Mouse (Mus musculus) hindbrain, embryonic 12.5 days (tissue): ENCODE results near the gene Smoc2. TPM values are rescaled to one million over a fixed set of nuclear protein-coding genes. Genes with fewer than 3 reads are reported as not detected.

Source experiments
- ATAC-seq: fragments of 200-750 bp; cut with Nextera tagmentation; 2 replicates; pipeline ENCODE4 v1.8.0; 2017; ENCODE audit warnings: moderate TSS enrichment; ENCODE audit not compliant: low FRiP score
- H3K27ac ChIP-seq: fragments of 300-500 bp; sonication (generic); 2 replicates; pipeline ENCODE4 v1.5.1; 2016; ENCODE audit warnings: mild to moderate bottlenecking
- H3K27me3 ChIP-seq: fragments of 300-500 bp; sonication (generic); 2 replicates; pipeline ENCODE4 v1.6.1; 2016; ENCODE audit warnings: mild to moderate bottlenecking
- H3K36me3 ChIP-seq: fragments of 300-500 bp; sonication (generic); 2 replicates; pipeline ENCODE4 v1.6.1; 2016; ENCODE audit warnings: mild to moderate bottlenecking
- H3K4me1 ChIP-seq: fragments of 300-500 bp; sonication (generic); 2 replicates; pipeline ENCODE4 v1.6.1; 2016
- H3K4me2 ChIP-seq: fragments of 300-500 bp; sonication (generic); replicated peaks from 2 replicates; pipeline ENCODE4 v1.6.1; 2016; ENCODE audit warnings: mild to moderate bottlenecking
- H3K4me3 ChIP-seq: fragments of 300-500 bp; sonication (generic); 2 replicates; pipeline ENCODE4 v1.5.1; 2016; ENCODE audit warnings: mild to moderate bottlenecking
- H3K9ac ChIP-seq: fragments of 300-500 bp; sonication (generic); 2 replicates; pipeline ENCODE4 v1.6.1; 2016; ENCODE audit warnings: mild to moderate bottlenecking, moderate library complexity
- H3K9me3 ChIP-seq: fragments of 300-500 bp; sonication (generic); replicated peaks from 2 replicates; pipeline ENCODE4 v1.6.1; 2016; ENCODE audit warnings: mild to moderate bottlenecking
- WGBS: fragments of 180-500 bp; shearing (Covaris S2); methylation state at CpG from one replicate; pipeline ENCODE4 v1.1.7; 2016; 5-methylcytosine and 5-hydroxymethylcytosine counted together
- polyA plus RNA-seq: library from polyadenylated mRNA; unstranded; fragments of >200 nt; fragmentation: Nextera tagmentation; extraction: Ambion mirVana; gene quantifications from 2 replicates; pipeline ENCODE4 v1.2.1, GENCODE M21; 2016

The Smoc2 gene
- polyA plus RNA-seq, 1 experiment from 2014 or later: 59.2 TPM

DNA sequence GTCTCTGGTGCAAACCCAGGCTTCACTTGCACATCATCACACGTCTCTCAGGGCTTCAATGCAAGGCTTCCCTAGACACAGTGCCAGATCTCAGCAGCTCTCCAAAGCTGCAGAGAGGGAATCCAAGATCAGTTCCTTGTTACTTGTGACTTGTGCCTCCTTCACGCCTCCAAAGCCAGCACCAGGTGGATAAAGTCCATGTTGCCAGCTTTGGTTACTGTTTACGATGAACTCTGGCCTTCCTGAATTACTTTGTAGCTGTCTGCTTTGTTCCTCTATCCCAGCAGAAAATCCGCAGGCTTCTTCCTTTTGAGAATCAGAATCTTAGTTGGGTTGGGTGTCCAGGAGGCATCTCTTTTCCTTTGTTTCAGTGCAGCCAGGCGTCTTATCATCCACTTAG lies 14.3 kb downstream of the Smoc2 start:
- no peaks in the 10 kb centered on the region for H3K27me3 ChIP-seq
- no peak overlapping the region for H3K4me3 ChIP-seq
- ATAC-seq: no peak
- H3K9me3 ChIP-seq: no peaks in the 10 kb centered on the region
- WGBS: 77% methylated on average over 5 of the region's 5 CpGs
- no peaks in the 10 kb centered on the region for H3K4me1 ChIP-seq
- H3K27ac ChIP-seq: no peak overlapping the region
- no peak overlapping the region for H3K4me2 ChIP-seq
- no peak overlapping the region for H3K9ac ChIP-seq
- no peaks in the 10 kb centered on the region for H3K36me3 ChIP-seq

DNA sequence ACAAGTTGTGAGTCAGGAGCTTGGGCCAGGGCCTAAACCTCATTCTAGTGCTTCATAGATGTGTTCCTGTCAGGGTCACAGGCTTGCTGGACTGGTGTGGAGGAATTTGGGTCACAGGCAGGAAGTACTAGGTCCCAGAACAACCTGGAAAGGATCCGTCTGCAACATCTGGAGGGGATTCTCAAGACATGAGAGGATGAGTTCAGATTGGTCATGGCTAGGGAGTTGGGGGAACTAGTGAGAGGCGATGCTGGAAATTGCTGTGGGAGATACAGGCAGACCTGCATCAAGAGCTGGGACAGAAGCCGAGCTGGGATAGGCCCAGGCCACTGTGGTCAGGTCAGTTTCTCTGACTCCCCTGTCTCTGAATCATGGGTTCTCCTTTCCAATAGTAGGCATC lies 15.8 kb downstream of the Smoc2 start:
- H3K27ac ChIP-seq: no peak overlapping the region
- no peak for ATAC-seq
- H3K36me3 ChIP-seq: no peaks in the 10 kb centered on the region
- H3K9me3 ChIP-seq: no peaks in the 10 kb centered on the region
- H3K9ac ChIP-seq: no peak overlapping the region
- no peak overlapping the region for H3K4me2 ChIP-seq
- H3K4me1 ChIP-seq: no peaks in the 10 kb centered on the region
- H3K27me3 ChIP-seq: no peaks in the 10 kb centered on the region
- H3K4me3 ChIP-seq: no peak overlapping the region
- 88% methylated on average over 3 of the region's 3 CpGs for WGBS

DNA sequence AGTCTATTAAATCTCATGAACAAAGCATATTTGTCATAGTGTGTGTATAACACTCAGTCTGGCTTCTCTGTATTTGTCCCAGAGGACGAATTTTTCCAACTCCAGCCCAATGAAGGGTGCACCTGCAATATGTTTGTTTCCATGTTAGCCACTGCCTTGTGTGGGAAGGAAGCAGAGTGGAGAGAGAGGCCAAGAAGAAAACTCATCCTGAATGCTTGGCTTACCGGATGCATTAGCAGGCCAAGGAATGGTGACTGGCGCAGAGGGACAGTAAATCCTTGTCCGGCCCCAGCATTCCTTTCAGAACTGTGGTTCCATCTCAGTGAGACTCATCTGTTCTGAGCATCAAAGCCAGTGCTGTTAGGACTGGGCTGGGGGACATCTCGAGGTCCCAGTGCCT lies 21.1 kb downstream of the Smoc2 start:
- Histone ChIP-seq H3K36me3 (no peaks in the 10 kb centered on the region), H3K27me3 (no peaks in the 10 kb centered on the region), H3K4me2 (no peak overlapping the region), H3K9me3 (no peaks in the 10 kb centered on the region), H3K27ac (no peak overlapping the region), H3K9ac (no peak overlapping the region), H3K4me3 (no peak overlapping the region), H3K4me1 (peaks cover 9% of the 10 kb centered on the region; the same call in 1 of the 2 replicates)
- 82% methylated on average over 5 of the region's 5 CpGs for WGBS
- no peak for ATAC-seq

DNA sequence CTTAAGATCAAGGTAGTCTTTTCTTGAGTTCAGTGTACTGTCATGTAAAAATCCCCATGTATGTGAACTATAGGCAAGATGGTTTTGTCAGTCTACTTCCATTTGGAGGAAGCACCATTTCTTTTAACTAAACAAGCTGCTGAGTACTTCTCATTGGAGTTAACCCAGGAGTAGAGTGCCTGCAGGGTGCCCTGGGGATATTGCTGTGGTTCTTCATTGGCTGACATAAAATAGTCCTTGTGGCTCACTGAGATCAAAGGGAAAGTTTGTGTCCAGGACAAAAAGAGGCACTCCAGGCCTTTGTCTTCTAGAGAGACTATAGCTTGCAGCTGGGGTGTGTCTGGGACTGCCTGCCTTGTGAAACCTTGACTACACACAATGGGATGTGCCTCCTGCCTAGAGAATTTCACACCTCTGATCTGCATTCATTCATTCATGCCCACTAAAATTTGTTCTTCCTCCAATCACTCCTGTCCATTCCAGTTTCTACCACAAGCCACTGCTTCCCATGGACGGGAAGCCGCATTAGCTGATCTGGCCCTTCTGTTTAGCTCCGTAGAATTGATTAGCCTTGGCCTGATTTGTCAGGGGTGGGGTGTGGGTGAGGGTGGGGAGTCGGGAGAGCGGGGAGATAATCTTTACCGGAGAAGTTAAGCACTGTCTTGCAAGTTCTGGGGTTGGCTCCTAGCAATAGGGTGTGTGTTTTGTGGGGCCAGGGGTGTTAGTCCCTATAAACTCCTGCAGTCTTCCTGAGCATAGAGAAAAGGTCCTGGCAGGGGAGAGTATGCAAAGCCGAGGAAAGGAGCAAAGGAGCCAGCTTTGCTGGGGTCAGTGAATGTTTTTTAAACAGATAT lies 22.4 kb downstream of the Smoc2 start:
- no peak for ATAC-seq
- no peaks in the 10 kb centered on the region for H3K27me3 ChIP-seq
- H3K27ac ChIP-seq: no peak overlapping the region
- no peaks in the 10 kb centered on the region for H3K9me3 ChIP-seq
- H3K4me1 ChIP-seq: peaks cover 9% of the 10 kb centered on the region; the same call in 1 of the 2 replicates
- WGBS: 21% methylated on average over 7 of the region's 7 CpGs
- H3K9ac ChIP-seq: no peak overlapping the region
- no peaks in the 10 kb centered on the region for H3K36me3 ChIP-seq
- no peak overlapping the region for H3K4me2 ChIP-seq
- H3K4me3 ChIP-seq: no peak overlapping the region

DNA sequence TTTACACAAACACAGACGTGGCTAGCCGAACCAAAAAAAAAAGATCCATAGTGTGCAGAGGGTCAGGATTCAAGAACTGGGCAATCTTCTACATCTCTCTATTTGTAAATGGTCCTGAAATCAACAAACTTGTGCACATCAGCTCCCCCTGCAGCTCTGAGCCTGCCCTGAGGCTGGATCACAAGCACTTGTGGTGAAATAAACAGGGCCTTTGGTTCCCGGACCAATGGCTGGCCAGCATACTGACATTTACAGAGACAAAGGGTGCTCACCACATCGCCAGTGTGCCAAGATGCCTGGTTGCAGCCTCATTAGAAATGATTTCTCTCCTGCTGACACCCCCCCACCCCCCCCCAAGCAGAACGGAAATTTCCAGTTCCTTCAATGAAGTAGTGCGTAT lies 23.1 kb downstream of the Smoc2 start:
- no peak for ATAC-seq

DNA sequence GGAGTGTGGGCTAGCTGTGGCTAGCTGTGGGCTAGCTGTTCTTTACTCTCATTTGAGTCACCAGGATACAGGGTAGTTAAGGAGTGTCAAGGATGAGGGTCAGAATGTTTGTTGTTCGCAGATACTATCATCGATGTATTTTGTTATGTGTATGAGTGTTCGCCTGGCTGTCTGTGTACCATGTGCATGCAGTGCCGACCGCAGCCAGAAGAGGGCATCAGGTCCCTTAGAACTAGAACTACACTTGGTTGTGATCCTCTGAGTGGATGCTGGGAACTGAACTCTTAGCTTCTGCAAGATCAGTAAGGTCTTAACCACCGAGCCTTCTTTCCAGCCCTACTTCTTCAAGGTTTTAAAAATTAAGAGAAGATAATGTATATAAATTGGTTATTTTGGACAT lies 24.4 kb downstream of the Smoc2 start:
- H3K27me3 ChIP-seq: no peaks in the 10 kb centered on the region
- WGBS: 98% methylated on average over 6 of the region's 6 CpGs
- H3K4me3 ChIP-seq: no peak overlapping the region
- H3K36me3 ChIP-seq: no peaks in the 10 kb centered on the region
- no peaks in the 10 kb centered on the region for H3K9me3 ChIP-seq
- H3K4me2 ChIP-seq: no peak overlapping the region
- no peak overlapping the region for H3K27ac ChIP-seq
- ATAC-seq: no peak
- peaks cover 9% of the 10 kb centered on the region; the same call in 1 of the 2 replicates for H3K4me1 ChIP-seq
- no peak overlapping the region for H3K9ac ChIP-seq

More for the DNA sequence above, 23.1 kb downstream of the Smoc2 start:
- no peak overlapping the region for H3K4me2 ChIP-seq
- no peaks in the 10 kb centered on the region for H3K9me3 ChIP-seq
- WGBS: 36% methylated on average over 6 of the region's 6 CpGs
- H3K4me3 ChIP-seq: no peak overlapping the region
- H3K9ac ChIP-seq: no peak overlapping the region
- no peaks in the 10 kb centered on the region for H3K36me3 ChIP-seq
- H3K27ac ChIP-seq: no peak overlapping the region
- no peaks in the 10 kb centered on the region for H3K27me3 ChIP-seq
- H3K4me1 ChIP-seq: peaks cover 9% of the 10 kb centered on the region; the same call in 1 of the 2 replicates

DNA sequence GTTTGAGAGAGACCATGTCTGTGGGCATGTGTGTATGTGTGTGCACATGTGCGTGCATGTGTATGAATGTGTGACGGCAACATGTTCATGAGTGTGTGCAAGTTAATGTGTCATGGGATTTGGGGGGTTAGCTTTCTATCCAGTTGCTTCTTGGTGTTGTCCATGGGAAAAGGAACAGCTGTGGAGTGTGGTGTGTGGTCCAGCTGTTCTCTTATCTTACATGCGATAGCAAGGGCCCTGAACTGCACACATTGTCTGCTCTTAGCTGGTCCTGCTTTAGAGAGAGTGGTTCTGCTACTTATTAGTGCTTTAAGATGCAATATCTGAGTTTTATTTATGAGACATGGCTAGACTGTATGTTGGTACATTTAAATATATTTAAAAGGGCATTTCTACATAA lies 30.6 kb downstream of the Smoc2 start:
- H3K4me2 ChIP-seq: no peak overlapping the region
- no peaks in the 10 kb centered on the region for H3K36me3 ChIP-seq
- no peaks in the 10 kb centered on the region for H3K27me3 ChIP-seq
- H3K4me1 ChIP-seq: peaks cover 7% of the 10 kb centered on the region; the same call in 1 of the 2 replicates
- WGBS: 89% methylated on average over 3 of the region's 3 CpGs
- no peak overlapping the region for H3K27ac ChIP-seq
- no peaks in the 10 kb centered on the region for H3K9me3 ChIP-seq
- H3K4me3 ChIP-seq: no peak overlapping the region
- ATAC-seq: no peak
- no peak overlapping the region for H3K9ac ChIP-seq

DNA sequence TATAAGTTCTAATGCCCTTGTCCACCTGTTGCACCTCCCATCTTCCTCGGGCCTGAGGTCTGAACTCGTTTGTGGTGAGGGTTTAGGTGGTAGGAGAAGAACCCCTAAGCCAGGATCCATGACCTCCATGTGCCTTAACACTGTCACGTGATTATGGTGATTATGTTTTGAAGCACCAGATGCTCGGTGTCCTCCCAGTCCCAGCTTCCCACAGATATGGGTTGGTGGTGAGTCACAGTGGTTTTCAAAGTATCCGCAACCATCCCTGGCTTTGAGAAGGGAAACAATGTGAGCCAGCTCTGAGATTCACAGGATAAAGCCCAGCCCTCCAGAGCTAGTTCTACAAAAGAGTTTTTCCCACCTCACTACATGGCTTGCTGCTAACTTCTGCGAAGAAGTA lies 33.1 kb downstream of the Smoc2 start:
- Histone ChIP-seq H3K9ac (no peak overlapping the region), H3K4me1 (peaks cover 7% of the 10 kb centered on the region; the same call in 1 of the 2 replicates), H3K27ac (no peak overlapping the region), H3K4me3 (no peak overlapping the region), H3K4me2 (no peak overlapping the region), H3K27me3 (no peaks in the 10 kb centered on the region), H3K36me3 (no peaks in the 10 kb centered on the region), H3K9me3 (no peaks in the 10 kb centered on the region)
- ATAC-seq: no peak
- 92% methylated on average over 6 of the region's 6 CpGs for WGBS

DNA sequence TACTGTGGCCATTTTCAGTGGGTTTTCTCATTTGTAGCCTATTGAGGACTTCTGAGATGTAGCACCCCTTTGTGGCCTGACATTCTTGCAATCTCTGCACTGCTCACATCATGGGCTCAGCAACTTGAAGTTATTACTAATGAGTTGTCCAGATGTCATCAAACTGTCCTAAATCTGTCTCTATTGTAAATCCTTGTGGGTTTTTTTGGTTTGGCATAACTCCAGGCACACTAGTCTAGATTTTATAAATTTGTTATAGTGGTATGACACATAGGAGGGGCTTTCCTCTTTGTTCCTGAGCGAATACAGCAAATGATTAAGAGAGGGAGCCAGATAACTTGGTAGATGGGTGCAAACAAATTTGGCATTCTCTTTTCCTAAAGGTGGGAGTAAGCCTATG lies 35.0 kb downstream of the Smoc2 start:
- H3K9me3 ChIP-seq: no peaks in the 10 kb centered on the region
- no peak overlapping the region for H3K9ac ChIP-seq
- H3K4me2 ChIP-seq: no peak overlapping the region
- whole genome bisulfite sequencing: 83% methylated on average over 1 of the region's 1 CpGs
- H3K4me3 ChIP-seq: no peak overlapping the region
- H3K4me1 ChIP-seq: peaks cover 7% of the 10 kb centered on the region; the same call in 1 of the 2 replicates
- no peak overlapping the region for H3K27ac ChIP-seq
- no peak for ATAC-seq
- no peaks in the 10 kb centered on the region for H3K36me3 ChIP-seq
- H3K27me3 ChIP-seq: no peaks in the 10 kb centered on the region

DNA sequence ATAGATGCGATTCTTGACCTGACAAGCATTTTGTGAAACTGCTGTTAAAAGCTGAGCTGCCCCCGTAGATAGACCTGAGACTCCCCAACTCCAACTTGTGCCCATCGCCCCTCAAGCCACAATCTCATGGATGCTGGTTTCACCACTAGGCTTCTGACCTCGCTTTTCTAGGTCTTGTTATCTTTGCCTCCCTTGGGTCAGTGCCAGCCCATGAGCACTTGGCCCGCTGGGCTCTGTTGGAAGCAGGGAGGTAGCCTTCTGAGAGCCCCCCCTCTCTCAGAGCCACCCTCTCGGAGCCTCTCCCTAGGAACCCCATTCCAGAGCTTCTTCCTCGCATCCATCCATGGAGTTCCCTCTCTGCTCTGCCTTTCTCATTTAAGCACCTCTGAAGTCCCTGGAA lies 37.2 kb downstream of the Smoc2 start:
- Histone ChIP-seq H3K9ac (no peak overlapping the region), H3K9me3 (no peaks in the 10 kb centered on the region), H3K27me3 (no peaks in the 10 kb centered on the region), H3K4me1 (peaks cover 7% of the 10 kb centered on the region; the same call in 1 of the 2 replicates), H3K36me3 (no peaks in the 10 kb centered on the region), H3K4me2 (no peak overlapping the region), H3K27ac (no peak overlapping the region), H3K4me3 (no peak overlapping the region)
- WGBS: 87% methylated on average over 7 of the region's 7 CpGs
- no peak for ATAC-seq

DNA sequence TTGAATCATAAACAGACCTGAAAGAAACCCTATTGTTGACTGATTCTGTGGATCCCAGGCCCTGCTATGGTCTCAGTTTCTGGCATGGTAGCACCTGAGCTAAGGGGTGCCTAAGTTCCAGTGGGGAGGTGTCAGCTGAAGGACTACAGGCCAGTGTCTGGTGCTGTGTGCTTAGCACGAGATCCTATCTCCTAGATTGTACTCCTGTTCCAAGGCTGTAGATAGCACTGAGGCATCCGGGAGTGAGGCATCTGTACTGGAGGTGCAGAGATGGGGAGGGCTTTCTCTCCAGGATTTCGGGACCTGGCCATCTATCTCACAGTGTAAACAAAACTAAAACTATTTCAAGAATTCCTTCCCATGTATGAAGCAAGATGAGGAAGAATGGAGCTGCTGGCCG lies 38.1 kb downstream of the Smoc2 start:
- H3K27ac ChIP-seq: no peak overlapping the region
- H3K4me1 ChIP-seq: peaks cover 7% of the 10 kb centered on the region; the same call in 1 of the 2 replicates
- no peak overlapping the region for H3K9ac ChIP-seq
- no peak overlapping the region for H3K4me3 ChIP-seq
- ATAC-seq: no peak
- no peaks in the 10 kb centered on the region for H3K36me3 ChIP-seq
- WGBS: 80% methylated on average over 4 of the region's 4 CpGs
- H3K27me3 ChIP-seq: no peaks in the 10 kb centered on the region
- no peak overlapping the region for H3K4me2 ChIP-seq
- no peaks in the 10 kb centered on the region for H3K9me3 ChIP-seq

DNA sequence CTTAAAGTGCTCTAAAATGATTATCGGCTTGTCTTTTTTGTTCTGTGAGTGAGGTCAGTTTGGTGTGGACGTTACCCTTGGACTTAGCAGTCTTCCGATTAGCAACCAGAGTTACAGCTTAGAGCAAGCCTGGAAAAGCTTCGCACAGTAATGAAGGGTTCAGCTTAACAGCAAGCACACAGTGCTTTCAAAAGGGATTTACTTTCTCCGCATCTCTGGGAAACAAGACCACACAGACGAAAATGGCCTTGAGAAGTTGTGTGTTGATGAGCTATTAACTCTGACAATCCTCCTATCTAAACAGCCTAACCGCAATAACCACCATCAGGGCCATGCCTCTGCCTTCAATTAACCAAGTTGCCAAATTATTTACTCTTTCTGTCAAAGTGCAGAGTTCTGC lies 46.9 kb downstream of the Smoc2 start:
- Histone ChIP-seq H3K4me1 (no peaks in the 10 kb centered on the region), H3K27ac (no peak overlapping the region), H3K9me3 (no peaks in the 10 kb centered on the region), H3K27me3 (no peaks in the 10 kb centered on the region), H3K4me2 (no peak overlapping the region), H3K9ac (no peak overlapping the region), H3K4me3 (no peak overlapping the region), H3K36me3 (no peaks in the 10 kb centered on the region)
- ATAC-seq: no peak
- 86% methylated on average over 7 of the region's 7 CpGs for WGBS

DNA sequence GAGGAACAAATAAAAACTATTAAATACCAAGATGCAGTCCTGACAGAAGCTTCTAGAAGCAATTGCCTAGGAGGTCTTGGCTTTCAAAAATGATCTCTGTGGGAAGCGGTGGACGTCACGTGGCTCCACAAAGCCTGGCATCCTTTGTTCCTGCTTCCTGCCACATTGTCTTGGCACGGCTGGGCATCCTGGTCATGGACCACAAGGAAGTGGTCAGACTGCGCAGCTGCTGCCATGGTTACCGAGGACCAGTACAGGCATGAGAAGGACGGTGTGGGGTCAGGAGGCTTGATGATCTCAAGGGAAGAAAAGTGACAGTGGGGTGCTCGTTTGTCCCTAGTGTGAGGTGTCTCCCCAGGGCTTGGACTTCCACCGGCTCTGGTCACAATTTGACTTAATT lies 48.7 kb downstream of the Smoc2 start:
- H3K36me3 ChIP-seq: no peaks in the 10 kb centered on the region
- H3K9me3 ChIP-seq: no peaks in the 10 kb centered on the region
- H3K4me3 ChIP-seq: no peak overlapping the region
- WGBS: 57% methylated on average over 9 of the region's 9 CpGs
- H3K27me3 ChIP-seq: no peaks in the 10 kb centered on the region
- H3K27ac ChIP-seq: no peak overlapping the region
- no peaks in the 10 kb centered on the region for H3K4me1 ChIP-seq
- H3K4me2 ChIP-seq: no peak overlapping the region
- no peak for ATAC-seq
- H3K9ac ChIP-seq: no peak overlapping the region
